Mouse (Mus musculus): ENCODE results near the gene Olfr338. TPM values are rescaled to one million over a fixed set of nuclear protein-coding genes. Genes with fewer than 3 reads are reported as not detected.

The Olfr338 gene
- under 1 TPM; 0.17 to 0.27 TPM for polyA plus RNA-seq (2017; shearing (Covaris generic))

GRCm38 (mm10) chr2:36373219-36373618, at the start of gene Olfr338:
Gene Olfr338, plus strand, starts transcription at chr2:36373519.

GRCm38 (mm10) chr2:36418647-36419046, 45.3 kb downstream of the Olfr338 start, which contains the start of gene Olfr339:
Gene Olfr339, plus strand, starts transcription at chr2:36418947.

Other genes starting within 250 kb of the Olfr338 start
- 10 to 100 TPM; 11.3 to 16.3 TPM for gene Mrrf, start 237.1 kb upstream of the Olfr338 start, polyA plus RNA-seq (2017; shearing (Covaris generic))
- 10 to 100 TPM; 55.4 to 62.0 TPM for gene Rbm18, start 236.7 kb upstream of the Olfr338 start, polyA plus RNA-seq (2017; shearing (Covaris generic))
- 1 to 10 TPM; 2.7 to 2.8 TPM for gene Ptgs1, start 143.1 kb upstream of the Olfr338 start, polyA plus RNA-seq (2017; shearing (Covaris generic))
- gene Olfr339, start 45.4 kb downstream of the Olfr338 start, polyA plus RNA-seq (2017; shearing (Covaris generic)), result under 1 TPM in 1 of 2 experiments, not detected in 1; 0.56 TPM
- gene Olfr340, start 79.1 kb downstream of the Olfr338 start, polyA plus RNA-seq (2017; shearing (Covaris generic)), result under 1 TPM in 1 of 2 experiments, not detected in 1; 0.17 TPM
- gene Olfr341, start 108.9 kb downstream of the Olfr338 start, polyA plus RNA-seq (2017; shearing (Covaris generic)), result under 1 TPM; 0.13 to 0.41 TPM
- not detected for gene Olfr342, start 151.5 kb downstream of the Olfr338 start, polyA plus RNA-seq (2017; shearing (Covaris generic))
- under 1 TPM; 0.07 to 0.27 TPM for gene Olfr344, start 193.1 kb downstream of the Olfr338 start, polyA plus RNA-seq (2017; shearing (Covaris generic))